Comparison of ENCODE assay signal across 8 mouse cellular contexts in the genomic region with DNA sequence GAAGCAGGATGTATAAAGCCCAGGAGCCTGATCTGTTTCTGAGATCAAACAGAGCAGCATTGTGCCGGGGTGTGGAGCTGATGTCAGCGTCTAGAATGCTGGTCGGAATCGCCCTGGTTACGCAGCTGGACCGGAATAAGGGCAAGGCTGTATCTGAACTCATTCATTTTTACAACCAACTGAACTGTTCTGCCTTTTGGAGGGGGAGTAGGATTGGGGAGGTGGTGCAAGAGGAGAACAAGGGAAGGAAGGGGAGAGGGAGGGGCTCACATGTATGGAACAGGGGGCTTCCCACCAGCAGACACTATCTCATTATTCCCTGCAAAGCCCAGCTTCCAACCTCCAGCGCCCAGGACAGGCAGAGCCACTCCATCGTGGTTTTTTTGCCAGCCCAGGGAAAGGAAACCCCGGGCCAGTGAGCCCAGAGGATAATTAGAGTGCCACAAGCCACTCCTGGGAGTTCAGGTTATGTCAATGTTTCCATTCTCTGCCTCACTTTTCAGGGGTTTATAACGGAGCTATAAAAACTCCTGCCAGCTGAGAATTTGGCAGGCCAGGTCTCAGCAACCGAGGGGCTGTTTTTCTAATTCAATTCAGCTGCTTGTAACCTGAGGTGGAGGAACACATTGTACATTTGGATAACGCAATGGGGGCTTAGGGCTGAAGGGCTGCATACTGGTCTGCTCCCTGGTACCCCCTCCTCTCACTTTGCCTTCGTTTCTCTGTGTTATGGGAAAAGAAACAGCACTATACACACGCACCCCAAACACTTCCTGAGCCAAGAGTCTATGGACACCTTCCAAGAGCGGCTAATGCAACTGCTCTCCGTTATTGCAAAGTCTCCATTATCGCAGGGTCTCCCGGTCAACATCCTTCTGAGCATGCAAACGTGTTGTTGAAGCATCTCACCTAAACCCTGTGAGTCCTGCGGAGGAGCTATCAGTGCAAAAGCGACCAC.
A peak's percentile ranks its signal among the peaks of the same experiment; 100 is the strongest.
DNase-seq lines count a peak whose midpoint lies in the region; ATAC-seq lines count a peak whose summit lies in the region.

No protein-coding gene starts in this region.

- no peaks in the 10 kb centered on the region for H3K36me3 ChIP-seq in midbrain, embryonic 16.5 days (ENCODE audit: control insufficient read depth, insufficient read depth, low read length)

- H3K4me1 ChIP-seq in midbrain, embryonic 16.5 days (ENCODE audit: control insufficient read depth, insufficient read depth, low read length): peaks cover 9% of the 10 kb centered on the region; the same call in 1 of the 2 replicates

- peak; percentile 21 for DNase-seq in adrenal gland, adult 2 months
- DNase-seq in adrenal gland, postnatal 36 days: no peak
- DNase-seq in NIH3T3 (ENCODE audit: low read depth): peak; percentile 62
- peak; percentile 55 for DNase-seq in gastrocnemius, postnatal 25 days
- DNase-seq in large intestine, adult 2 months (ENCODE audit: low read depth, low spot score): peak; percentile 44
- DNase-seq in ovary, postnatal 36 days (ENCODE audit: low spot score): no peak
- no peak for DNase-seq in spleen, adult 12 weeks (ENCODE audit: low spot score)

- peak overlapping the region; percentile 25; the same call in 1 of the 2 replicates for H3K4me2 ChIP-seq in midbrain, embryonic 16.5 days (ENCODE audit: low read length)

- H3K9me3 ChIP-seq in midbrain, embryonic 16.5 days (replicated peaks; ENCODE audit: control insufficient read depth, low read length, poor library complexity, severe bottlenecking): no peaks in the 10 kb centered on the region

- no peaks in the 10 kb centered on the region; the same call in 1 of the 2 replicates for H3K27me3 ChIP-seq in midbrain, embryonic 16.5 days (ENCODE audit: control insufficient read depth, insufficient read depth, low read depth, low read length)

- no peak overlapping the region for H3K9ac ChIP-seq in midbrain, embryonic 16.5 days (ENCODE audit: low read depth, low read length)

- no peak overlapping the region for H3K4me3 ChIP-seq in midbrain, embryonic 16.5 days (ENCODE audit: low read depth, low read length)

- 6% methylated on average over 21 of the region's 21 CpGs for WGBS in large intestine, adult 2 months
- 27% methylated on average over 21 of the region's 21 CpGs for WGBS in midbrain, embryonic 16.5 days

- ATAC-seq in midbrain, embryonic 16.5 days: peak; percentile 76

- H3K27ac ChIP-seq in midbrain, embryonic 16.5 days (ENCODE audit: low read length): peak overlapping the region; percentile 42; the same call in 1 of the 2 replicates

Comparison
In these comparisons a context has a peak if more than half of its experiments do, and no peak if none do; other contexts are left out.
1. DNase-seq: peak in adrenal gland, adult 2 months (single experiment), NIH3T3 (single experiment), gastrocnemius, postnatal 25 days (single experiment) and large intestine, adult 2 months (single experiment); none in adrenal gland, postnatal 36 days (0 of 2), ovary, postnatal 36 days (single experiment) and spleen, adult 12 weeks (single experiment).